Mouse (Mus musculus) T-helper 17 cell (primary cell): ENCODE measurements at regions not wholly inside any gene's neighbourhood (a gene's known extent, or its start where the extent isn't known, plus 50 kb on each side); places are given as distances from the start of the nearest gene placed in this dataset.

Experiments
- in situ Hi-C, 2 experiments: fragments of 300-600 bp; cut with MboI, MseI; formaldehyde crosslinking; loops; 1 replicate in 1 of 2; 2 replicates in 1 of 2; pipeline ENCODE4 v1.15.1; 2025; ENCODE audit warnings: high pct_unique_total_duplicates in 2 of 2

GRCm38 (mm10) chr15:51634726-51635125 is 2250.0 kb upstream of the Gm7489 start:
- in situ Hi-C loops, result no loop called here

- in situ Hi-C loops, result no loop called here
Measured at GRCm38 (mm10) chr15:51635129-51635920, 2249.4 kb upstream of the Gm7489 start.

GRCm38 (mm10) chr15:51637570-51637969 is 2247.1 kb upstream of the Gm7489 start:
- in situ Hi-C loops, result no loop called here

DNA sequence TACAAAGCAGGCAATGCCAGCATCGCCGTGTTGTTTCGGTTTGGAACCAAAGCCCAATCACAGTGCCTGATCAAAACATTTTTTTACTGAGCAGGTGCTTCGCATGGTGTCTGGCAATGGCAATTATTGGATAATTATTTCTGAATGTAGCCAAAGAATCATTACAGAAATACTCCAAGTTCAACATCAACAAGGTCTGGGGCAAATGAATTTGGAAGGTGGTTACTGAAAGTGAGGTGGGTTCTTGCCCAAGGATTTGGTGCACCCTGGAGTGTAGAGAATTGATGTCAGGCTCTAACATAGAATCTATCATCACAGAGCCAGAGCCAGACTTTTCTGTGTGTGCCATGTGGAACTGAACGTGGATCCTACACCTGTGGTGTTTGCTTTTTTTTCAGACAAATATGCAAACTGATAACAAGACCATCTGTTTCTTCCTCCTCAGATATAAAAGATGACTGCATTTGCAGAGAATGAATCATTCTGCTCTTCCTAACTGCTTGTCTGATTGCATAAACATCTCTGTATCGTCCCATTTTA is 2240.9 kb upstream of the Gm7489 start:
- in situ Hi-C loops, result no loop called here

DNA sequence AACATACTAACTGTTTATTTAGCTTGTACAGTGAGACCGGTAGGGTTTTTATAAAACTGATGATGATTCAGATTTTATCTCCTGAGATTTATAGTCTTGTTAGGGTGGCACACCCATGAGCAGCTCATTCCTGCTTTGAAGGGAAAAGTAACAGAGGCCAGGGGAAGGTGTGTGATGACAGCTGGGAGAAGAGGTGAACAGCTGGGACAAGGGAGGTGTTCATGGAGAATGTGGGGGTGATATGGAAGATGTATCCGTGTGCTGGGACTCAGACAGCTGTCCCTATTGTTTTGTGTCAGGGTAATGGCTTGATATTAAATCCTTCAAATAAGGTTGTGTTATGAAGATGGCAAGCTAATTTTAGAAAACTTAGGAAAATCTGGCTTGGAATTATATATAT is 2238.4 kb upstream of the Gm7489 start:
- in situ Hi-C loops, result no loop called here

- in situ Hi-C loops, result no loop called here
Measured at GRCm38 (mm10) chr15:51652497-51652896, 2232.2 kb upstream of the Gm7489 start.

DNA sequence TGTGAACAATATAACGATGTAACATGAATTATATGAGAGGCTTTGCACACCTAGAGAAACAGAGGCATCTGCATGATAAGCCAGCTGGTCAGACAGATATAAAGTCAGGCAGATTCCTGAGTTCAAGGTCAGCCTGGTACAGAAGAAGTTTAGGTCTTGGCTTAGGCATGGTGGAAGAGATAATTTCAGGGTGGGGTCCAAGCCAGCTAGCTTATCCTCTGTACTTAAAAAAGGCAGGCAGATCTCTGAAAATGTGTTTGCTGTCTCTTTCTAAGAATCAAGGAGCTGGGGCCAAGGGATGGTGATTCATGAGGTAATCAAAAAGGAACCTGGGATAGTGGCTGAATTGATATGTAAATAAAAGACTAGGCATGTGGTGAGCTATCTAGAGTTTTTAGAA is 2227.1 kb upstream of the Gm7489 start:
- in situ Hi-C loops, result no loop called here

- in situ Hi-C loops, result no loop called here
Measured at GRCm38 (mm10) chr15:51668340-51668739, 2216.4 kb upstream of the Gm7489 start.

GRCm38 (mm10) chr15:51671667-51672372 is 2212.9 kb upstream of the Gm7489 start:
- in situ Hi-C loops, result no loop called here

- in situ Hi-C loops, result no loop called here
Measured at GRCm38 (mm10) chr15:51673483-51673882, 2211.2 kb upstream of the Gm7489 start.

- in situ Hi-C loops, result loop anchor here in 1 of 2 experiments (25.0 kb wide), 2 partner anchors 487 to 787 kb away; no protein-coding TSS in a partner anchor
Measured at GRCm38 (mm10) chr15:51675291-51675690, 2209.4 kb upstream of the Gm7489 start.

GRCm38 (mm10) chr15:51676694-51677093 is 2208.0 kb upstream of the Gm7489 start:
- in situ Hi-C loops, result loop anchor here in 1 of 2 experiments (25.0 kb wide), 2 partner anchors 486 to 786 kb away; no protein-coding TSS in a partner anchor

DNA sequence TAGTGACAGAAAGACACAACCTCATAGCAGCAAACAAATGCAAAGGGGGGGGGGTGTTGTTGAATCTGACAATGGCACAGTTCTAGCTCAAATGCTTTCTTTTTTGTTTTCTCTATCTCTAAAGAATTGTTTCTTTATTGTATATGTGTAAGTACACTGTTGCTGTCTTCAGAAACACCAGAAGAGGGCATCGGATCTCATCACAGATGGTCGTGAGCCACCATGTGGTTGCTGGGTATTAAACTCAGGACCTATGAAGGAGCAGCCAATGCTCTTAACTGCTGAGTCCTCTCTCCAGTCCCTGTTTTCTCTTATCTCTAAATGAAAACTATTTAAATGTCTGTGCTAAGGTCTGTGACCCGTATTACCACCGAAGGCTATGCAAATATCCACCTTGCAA is 2207.4 kb upstream of the Gm7489 start:
- in situ Hi-C loops, result loop anchor here in 1 of 2 experiments (25.0 kb wide), 2 partner anchors 485 to 785 kb away; no protein-coding TSS in a partner anchor

- in situ Hi-C loops, result loop anchor here in 1 of 2 experiments (25.0 kb wide), 2 partner anchors 483 to 783 kb away; no protein-coding TSS in a partner anchor
Measured at GRCm38 (mm10) chr15:51679186-51679902, 2205.4 kb upstream of the Gm7489 start.

DNA sequence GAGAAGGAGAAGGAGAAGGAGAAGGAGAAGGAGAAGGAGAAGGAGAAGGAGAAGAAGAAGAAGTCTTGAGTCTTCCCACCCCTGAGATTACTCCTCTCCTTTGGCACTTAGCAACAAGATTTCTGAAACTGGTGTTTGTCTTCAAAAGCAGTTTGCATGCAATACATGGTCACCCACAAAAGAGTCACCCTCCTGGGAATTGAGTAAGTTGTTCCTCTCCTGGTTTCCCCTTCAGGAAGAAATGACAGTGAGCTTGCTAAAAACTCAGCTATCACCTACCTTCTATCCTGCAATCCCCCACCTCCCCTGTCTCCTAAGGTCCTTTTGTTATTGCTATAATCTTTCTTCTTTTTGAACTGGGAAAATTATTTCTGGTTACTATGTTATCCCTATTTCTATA is 2204.2 kb upstream of the Gm7489 start:
- in situ Hi-C loops, result loop anchor here in 1 of 2 experiments (25.0 kb wide), 2 partner anchors 482 to 782 kb away; no protein-coding TSS in a partner anchor

GRCm38 (mm10) chr15:51681191-51681590 is 2203.5 kb upstream of the Gm7489 start:
- in situ Hi-C loops, result loop anchor here in 1 of 2 experiments (25.0 kb wide), 2 partner anchors 481 to 781 kb away; no protein-coding TSS in a partner anchor

DNA sequence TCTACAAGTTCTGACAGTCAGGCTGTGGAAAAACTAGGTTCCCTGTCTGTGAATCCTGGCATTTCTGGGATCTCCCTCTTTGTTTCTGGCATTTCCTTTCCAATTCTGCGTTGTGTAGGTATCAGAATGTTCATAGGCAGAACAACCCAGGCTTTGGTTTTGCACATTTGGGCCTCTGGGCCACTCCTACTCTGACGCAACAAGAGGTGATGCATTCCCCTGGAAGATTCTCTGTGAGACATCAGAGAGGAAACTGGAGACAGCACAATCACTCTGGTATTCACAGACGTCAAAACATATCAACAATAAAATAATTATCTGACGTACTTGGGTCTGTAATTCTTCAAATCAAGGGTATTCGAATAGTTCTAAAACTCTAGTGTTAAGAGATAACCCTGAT is 2202.4 kb upstream of the Gm7489 start:
- in situ Hi-C loops, result loop anchor here in 1 of 2 experiments (25.0 kb wide), 2 partner anchors 480 to 780 kb away; no protein-coding TSS in a partner anchor

- in situ Hi-C loops, result loop anchor here in 1 of 2 experiments (25.0 kb wide), 2 partner anchors 475 to 775 kb away; no protein-coding TSS in a partner anchor
Measured at GRCm38 (mm10) chr15:51687007-51687540, 2197.6 kb upstream of the Gm7489 start.

DNA sequence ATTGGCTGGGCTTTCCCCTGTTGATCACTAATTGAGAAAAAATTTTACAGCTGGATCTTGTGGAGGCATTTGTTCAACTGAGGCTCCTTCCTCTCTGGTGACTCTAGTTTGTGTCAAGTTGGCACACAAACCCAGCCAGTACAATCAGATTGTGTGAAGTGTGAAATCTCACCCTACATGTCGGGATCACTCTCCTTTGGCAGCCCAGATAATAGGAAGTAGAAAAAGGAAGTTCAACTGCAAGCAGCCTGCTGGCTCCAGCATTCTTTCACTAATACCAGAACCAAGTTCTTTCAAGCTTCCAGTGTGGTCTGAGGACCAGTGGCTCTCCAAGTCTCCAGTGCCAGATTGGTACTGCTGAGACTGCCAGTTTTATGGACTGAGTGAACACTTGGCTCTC is 2195.2 kb upstream of the Gm7489 start:
- in situ Hi-C loops, result loop anchor here in 1 of 2 experiments (25.0 kb wide), 2 partner anchors 473 to 773 kb away; no protein-coding TSS in a partner anchor

- in situ Hi-C loops, result loop anchor here in 1 of 2 experiments (25.0 kb wide), 2 partner anchors 470 to 770 kb away; no protein-coding TSS in a partner anchor
Measured at GRCm38 (mm10) chr15:51692671-51693070, 2192.0 kb upstream of the Gm7489 start.
